Mouse (Mus musculus): ENCODE results near the gene Prss43. TPM values are rescaled to one million over a fixed set of nuclear protein-coding genes. Genes with fewer than 3 reads are reported as not detected.
"Not testable (repeated sequence)": the region's sequence is repeated elsewhere in the genome, so short reads cannot be mapped to it uniquely, and the experiment has no call there.

Prss43 gene
- not detected for total RNA-seq (2021)
- long read RNA-seq, experiment 1 = 0 reads
- long read RNA-seq, experiment 2 = 0 reads

DNA sequence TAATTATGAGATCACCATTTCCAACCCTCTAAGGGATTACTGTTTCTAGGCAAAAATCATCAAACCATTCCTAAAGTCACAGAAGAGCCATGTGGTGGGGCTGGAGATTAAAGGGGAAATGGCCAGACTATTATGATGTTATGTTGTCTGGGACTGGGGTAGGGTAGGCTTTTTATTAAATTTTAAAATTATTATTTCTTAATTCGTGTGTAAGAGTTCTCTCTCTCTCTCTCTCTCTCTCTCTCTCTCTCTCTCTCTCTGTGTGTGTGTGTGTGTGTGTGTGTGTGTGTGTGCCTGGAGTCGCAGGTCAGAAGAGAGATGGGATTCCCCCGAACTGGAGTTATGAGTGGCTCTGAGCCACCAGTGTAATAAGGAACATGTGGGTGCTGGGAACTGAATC is at the start of gene Prss43:
Prss43 (plus strand) TSS at position 301 of the 400 bp plus-strand sequence.
- no peak for DNase-seq
- intact Hi-C loops (cut with DNase I; ENCODE audit: low total_unique reads) = no loop called here

DNA sequence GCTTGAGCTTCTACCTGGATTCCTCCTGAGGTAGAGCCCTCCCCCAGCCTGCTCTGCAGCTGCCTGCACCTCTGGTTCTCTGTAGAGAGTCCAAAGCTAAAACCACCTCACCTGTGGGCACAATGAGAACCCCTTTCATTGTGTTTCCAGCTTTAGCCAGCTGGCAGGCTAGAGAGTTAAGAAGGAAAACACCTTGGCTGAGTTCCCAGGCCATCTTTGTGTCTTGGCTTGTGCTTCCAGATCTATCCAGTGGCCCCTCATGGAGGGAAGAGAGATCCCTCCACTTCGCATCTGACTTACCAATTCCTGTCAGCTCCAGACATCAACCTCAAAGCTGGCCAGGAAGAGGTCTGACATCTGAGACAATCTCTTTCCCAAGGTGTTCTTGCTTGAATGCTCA is 48.4 kb upstream of the Prss43 start:
- DNase-seq = no peak
- intact Hi-C loops (cut with DNase I; ENCODE audit: low total_unique reads) = loop anchor here (5.0 kb wide), 2 partner anchors 51 to 94 kb away; no protein-coding TSS in a partner anchor

DNA sequence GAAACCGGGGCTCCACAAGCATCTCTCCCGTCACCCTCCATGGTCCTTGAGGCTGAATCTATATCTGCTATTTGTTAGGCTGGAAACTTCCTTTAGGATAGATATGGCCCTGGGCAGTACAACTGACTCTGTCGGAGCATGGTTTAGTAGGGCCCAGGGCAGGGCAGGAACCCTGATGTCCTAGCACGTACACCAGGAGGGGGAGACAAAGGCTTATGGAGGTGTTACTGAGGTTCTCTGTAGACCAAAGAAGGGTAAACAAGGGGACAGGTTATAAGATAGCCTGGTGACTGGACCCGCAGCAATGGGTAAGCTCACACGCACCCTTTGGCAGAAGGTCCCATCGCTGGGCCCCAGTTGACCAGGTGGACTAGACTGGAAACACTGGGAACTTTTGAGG is 47.9 kb upstream of the Prss43 start:
- no peak for DNase-seq
- intact Hi-C loops (cut with DNase I; ENCODE audit: low total_unique reads) = loop anchor here (5.0 kb wide), 2 partner anchors 51 to 94 kb away; no protein-coding TSS in a partner anchor

DNA sequence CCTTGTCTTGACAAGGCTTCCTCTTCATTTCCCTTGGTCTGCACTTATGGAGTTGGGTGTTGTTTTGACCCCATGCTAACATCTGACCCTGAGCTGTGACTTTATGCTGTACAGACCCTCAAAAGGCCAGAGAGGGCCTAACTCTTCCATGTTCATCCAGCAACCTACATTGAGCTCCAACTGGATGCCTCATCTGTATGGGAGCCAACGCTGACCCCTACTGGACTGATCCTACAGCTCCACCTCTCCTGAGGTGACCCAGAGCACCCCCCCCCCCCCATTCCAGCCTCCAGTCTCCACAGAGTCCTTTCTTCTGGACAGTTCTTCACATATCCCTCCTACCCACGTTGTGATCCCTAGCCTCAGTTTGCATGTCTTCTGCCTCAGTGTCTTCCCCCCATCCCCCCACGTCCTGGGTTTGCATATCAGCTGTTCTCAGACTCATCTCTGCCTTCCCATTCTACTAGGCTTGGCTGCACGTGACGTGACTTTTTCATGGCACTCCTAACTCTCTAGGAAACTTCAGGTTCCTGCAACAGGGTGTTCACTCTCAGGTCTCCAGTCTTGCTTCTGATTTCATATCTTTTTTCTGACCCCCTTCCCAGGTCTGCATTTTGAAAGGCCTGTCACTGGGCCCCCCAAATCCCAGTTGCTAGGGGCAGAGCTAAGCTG is 47.1 kb upstream of the Prss43 start:
- no peak for DNase-seq
- intact Hi-C loops (cut with DNase I; ENCODE audit: low total_unique reads) = loop anchor here (5.0 kb wide), 2 partner anchors 52 to 93 kb away; no protein-coding TSS in a partner anchor

DNA sequence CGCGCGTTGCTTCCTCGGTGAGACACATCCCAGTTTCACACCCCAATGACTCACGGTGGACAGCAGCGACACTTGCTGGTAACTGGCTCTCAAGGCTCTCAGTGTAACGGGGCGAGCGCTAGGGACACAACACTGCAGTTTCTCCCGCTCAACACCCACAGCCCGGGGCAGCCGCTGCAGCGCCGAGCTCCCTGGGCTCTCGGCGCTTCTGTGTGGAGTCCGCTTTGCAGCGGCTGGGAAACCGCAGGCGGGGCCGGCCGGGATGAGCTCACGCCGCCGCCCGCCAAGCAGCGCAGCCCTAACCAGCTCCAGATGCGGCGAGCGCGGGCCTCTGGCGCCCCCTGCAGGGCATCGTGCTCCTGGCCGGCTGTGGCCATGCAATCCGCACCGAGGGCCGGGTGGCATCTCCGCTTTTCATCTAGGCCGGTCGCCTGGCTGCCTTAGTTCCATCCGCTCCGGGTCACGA is 45.2 kb upstream of the Prss43 start:
- intact Hi-C loops (cut with DNase I; ENCODE audit: low total_unique reads) = loop anchor here (5.0 to 10.0 kb wide), 2 partner anchors 64 to 146 kb away; no protein-coding TSS in a partner anchor
- peak; percentile 96 for DNase-seq

DNA sequence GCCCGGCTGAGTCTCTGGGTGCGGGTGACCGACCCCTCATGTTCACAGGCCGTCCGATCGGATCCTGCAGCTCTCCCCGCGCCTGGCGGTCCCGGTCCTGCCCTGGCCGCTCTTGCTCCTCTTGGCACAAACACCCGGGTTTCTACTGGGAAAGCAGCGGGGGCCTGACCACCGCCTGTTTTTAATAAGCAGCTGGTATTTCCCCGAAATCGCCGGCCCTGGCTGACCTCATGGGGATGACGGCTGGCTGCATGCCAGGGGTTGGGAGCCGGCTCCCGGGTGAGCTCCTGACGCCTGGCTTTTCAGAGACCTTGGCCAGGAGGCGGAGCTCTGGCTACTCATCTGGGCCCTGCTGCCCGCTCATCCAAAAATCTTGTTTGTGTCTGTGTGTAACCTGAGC is 44.8 kb upstream of the Prss43 start:
- DNase-seq = peak; percentile 93
- intact Hi-C loops (cut with DNase I; ENCODE audit: low total_unique reads) = loop anchor here (5.0 to 10.0 kb wide), 2 partner anchors 64 to 147 kb away; no protein-coding TSS in a partner anchor

DNA sequence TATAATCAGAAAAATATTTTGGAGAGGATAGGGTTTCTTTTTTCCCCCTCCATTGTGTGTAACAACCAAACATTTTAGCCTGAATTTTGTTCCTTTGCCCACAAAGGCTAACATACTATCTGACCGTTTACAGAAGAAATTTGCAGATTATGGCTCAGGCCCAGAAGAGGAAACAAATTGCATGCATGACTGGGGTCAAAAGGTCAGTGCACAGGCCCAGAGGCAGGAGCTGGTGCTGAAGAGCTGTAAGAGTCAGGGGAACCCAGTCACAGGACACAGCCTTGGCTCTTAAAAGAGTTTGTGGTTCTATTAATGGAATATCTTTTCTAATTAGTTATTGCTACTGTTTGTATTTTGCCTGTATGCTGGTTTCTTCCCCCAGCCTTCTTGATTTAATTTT is 42.9 kb upstream of the Prss43 start:
- intact Hi-C loops (cut with DNase I; ENCODE audit: low total_unique reads) = loop anchor here (5.0 to 10.0 kb wide), 2 partner anchors 66 to 149 kb away; no protein-coding TSS in a partner anchor
- no peak for DNase-seq

DNA sequence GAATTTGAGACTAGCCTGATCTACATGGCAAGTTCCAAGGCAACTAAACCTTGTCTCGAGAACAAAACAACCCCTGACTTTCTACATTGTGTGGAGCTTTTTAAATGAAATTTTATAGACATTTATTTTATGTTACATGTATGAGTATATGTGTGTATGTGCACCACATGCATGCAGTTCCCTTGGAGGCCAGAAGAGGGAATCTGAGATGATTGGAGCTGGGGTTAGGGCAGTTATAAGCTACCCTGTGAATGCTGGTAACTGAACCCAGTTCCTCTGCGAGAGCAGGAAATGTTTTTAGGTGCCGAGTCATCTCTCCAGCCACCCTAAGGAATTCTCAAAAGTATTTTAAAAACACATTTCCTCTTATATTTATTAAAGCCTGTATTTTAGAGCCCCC is 38.3 kb upstream of the Prss43 start:
- no peak for DNase-seq
- intact Hi-C loops (cut with DNase I; ENCODE audit: low total_unique reads) = loop anchor here (10.0 kb wide), 1 partner anchor 153 kb away; no protein-coding TSS in a partner anchor

DNA sequence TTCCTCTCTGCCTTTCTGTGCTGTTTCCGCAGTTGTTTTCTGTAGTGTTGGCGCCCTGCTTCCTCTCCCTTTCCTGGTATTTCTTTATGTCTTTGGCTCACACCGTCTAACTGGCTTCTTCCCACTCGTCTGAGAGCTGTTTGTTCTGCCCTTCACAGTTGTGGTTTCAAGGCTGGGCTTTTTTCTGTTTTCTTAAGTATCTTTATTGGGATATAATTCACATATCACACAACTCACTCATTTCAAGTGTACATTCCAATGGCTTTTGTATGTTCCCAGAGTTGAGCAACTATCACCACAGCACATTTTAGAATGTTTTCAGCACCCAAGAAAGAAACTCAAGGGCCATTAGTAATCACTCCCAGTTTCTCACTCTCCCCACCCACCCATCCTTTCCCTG is 36.0 kb upstream of the Prss43 start:
- no peak for DNase-seq
- intact Hi-C loops (cut with DNase I; ENCODE audit: low total_unique reads) = no loop called here

DNA sequence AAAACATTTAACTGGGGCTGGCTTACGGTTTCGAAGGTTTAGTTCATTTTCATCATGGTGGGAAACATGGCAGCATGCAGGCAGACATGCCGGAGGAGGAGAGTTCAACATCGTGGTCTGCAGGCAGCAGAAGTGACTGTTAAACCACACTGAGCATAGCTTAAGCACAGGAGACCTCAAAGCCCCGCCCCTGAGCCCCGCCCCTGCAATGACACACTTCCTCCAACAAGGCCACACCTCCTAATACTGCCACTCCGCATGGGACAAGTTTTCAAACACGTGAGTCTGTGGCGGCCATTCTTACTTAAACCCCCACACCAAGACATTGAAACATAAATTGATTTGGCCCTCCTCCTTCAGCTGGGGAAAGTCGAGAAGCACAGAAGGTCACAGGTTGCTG is 29.5 kb upstream of the Prss43 start:
- intact Hi-C loops (cut with DNase I; ENCODE audit: low total_unique reads) = no loop called here
- DNase-seq = no peak

DNA sequence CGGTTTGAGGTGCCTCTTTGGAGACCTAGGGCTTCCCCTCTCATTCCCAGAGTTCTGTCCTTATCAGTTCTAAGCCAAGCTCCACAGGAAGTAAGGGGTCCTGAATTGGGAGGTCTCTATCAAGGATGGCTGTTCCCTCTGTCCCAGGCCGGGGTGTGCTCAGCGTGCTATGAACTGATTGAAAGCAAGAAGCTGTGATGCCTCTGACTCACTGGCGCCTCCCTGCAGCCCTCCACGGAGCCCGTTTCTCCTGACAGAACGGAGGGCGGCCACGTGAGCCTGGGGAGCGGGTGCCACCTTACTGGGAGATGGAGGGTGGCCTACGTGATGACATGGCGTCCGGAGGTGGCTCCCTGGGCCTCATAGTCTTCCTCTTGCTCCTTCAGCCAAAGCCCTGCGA is 28.6 kb upstream of the Prss43 start, which contains the start of gene Prss42:
Prss42 (plus strand) TSS at position 301 of the 400 bp plus-strand sequence.
- intact Hi-C loops (cut with DNase I; ENCODE audit: low total_unique reads) = no loop called here
- no peak for DNase-seq

DNA sequence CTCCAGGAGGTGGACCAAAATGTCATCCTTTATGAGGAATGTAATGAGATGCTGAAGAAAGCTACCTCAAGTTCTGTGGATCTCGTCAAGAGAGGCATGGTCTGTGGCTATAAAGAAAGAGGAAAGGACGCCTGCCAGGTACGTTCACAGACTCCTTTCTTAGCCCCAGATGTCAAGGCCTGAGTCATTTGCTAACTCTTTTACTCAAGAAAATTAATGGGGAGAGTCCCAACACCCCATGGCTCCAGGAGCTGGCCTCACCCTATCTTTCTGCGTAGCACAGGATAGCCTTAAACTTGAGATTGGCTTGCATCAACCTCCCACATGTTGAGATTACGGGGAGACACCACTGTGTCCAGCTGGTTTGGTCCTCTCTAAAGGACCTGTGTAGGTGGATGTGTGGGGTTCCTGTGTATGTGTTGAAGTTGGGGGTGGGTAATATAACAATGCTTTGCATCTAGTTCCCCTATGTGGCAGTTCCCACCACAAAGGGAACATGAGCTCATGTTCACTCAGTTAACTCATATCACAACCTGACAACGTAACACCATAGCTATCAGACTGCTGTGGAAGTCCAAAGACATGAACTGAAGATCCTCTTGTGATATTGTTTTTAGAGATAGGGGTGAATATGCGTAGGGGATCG is 25.5 kb upstream of the Prss43 start:
- intact Hi-C loops (cut with DNase I; ENCODE audit: low total_unique reads) = no loop called here
- DNase-seq = no peak

DNA sequence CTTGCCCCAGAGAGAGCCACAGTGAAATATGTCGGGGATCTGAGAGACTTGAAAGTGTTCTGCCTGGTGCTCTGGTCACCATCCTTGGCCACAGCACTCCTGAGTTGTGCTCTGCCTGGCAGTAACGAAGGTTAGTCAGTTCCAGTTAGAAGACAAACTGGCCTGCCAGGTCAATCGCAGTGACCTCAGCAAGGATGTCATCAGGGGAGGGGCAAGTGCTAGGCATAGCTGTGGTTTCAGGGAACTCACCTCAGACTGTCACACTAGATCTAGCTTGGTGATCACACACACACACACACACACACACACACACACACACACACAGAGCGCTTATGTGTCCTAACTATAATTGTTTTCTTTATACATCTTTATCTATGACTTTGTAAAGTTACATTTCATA is 23.2 kb upstream of the Prss43 start:
- no peak for DNase-seq
- intact Hi-C loops (cut with DNase I; ENCODE audit: low total_unique reads) = no loop called here

DNA sequence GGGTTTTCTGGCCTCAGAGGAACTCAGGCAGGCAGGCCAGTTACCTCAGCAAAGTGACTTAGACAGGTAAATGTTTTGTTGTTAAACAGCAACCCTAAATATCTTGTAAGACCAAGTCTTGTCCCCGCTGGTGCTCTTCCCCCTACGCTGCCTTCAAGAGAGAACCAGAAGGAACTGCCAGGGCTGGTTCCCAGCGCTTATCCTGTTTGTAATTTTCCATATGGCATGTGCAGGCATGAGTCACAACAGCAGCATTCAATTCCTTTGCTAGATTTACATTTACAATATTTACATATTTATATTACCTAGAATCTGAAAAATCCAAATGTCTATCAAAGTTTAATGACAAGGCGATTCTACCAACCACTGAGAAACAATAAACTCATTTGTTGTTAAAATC is 16.4 kb upstream of the Prss43 start:
- DNase-seq = no peak
- intact Hi-C loops (cut with DNase I; ENCODE audit: low total_unique reads) = no loop called here

DNA sequence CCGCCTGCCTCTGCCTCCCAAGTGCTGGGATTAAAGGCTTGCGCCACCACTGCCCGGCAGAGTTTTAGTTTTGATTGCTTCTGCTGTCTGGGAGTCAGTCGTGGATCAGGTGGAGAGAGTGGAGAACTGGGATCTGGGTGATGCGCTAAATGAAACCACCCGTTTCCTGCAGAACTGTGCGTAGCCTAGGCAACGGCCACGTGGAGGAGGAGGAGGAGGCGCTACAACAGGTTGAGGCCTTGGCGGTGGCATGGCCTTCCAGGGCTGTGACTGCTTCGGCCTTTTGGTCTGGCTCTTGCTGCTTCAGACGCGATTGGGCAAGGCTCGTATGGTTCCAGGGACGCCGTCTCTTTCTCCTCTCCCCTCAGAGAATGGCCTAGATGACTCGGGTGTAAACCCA is 12.7 kb upstream of the Prss43 start, which contains the start of gene Prss44:
Prss44 (plus strand) TSS at position 206 of the 400 bp plus-strand sequence.
- intact Hi-C loops (cut with DNase I; ENCODE audit: low total_unique reads) = no loop called here
- DNase-seq = no peak

DNA sequence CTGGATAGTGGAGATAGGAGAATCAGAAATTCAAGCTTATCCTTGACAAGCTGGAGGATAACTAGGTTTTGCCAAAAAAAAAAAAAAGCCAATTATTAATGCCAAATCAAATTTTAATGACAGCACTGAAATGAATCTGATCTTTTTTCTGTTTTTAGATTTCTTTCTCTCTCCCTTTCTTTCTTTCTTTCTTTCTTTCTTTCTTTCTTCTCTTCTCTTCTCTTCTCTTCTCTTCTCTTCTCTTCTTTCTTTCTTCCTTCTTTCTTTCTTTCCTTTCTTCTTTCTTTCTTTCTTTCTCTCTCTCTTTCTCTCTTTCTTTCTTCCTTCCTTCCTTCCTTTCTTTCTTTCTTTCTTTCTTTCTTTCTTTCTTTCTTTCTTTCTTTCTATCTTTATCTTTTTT is 5.9 kb upstream of the Prss43 start:
- DNase-seq; intact Hi-C loops (cut with DNase I; ENCODE audit: low total_unique reads): not testable (repeated sequence)

DNA sequence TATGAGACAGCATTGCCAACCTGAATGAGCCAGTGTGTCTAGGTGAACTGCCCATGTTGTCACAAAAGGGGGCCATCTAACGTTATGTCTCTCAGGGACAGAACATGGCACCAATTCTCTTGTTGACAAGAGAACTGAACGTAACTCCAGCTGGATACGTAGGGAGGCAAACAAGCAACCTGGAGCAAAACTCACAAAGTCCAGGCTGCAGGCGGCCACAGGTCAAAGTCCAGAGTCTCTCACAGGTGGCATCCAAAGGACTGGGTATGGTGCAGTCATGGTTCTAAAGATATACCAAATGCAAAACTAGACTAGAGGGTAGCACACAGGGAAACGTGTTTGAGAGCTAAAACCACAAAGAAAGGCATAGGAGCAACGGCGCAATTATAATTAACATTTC is 5.1 kb upstream of the Prss43 start:
- DNase-seq = no peak
- intact Hi-C loops (cut with DNase I; ENCODE audit: low total_unique reads) = no loop called here

DNA sequence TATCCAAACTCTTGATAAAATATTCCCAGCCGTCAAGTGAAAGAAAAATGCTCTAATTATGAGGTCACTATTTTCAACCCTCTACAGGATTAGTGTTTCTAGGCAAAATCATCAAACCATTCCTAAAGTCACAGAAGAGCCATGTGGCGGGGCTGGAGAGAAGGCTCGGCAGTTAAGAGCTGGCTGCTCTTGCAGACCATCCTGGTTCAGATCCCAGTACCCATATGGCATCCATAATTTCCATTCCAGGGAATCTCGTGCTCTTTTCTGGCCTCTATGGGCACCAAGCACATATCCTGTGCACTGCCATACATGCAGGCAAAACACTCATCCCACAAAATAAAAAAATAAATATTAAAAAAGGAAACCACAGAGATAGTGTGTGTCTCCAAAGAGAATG is 1.1 kb upstream of the Prss43 start:
- DNase-seq = no peak
- intact Hi-C loops (cut with DNase I; ENCODE audit: low total_unique reads) = no loop called here

DNA sequence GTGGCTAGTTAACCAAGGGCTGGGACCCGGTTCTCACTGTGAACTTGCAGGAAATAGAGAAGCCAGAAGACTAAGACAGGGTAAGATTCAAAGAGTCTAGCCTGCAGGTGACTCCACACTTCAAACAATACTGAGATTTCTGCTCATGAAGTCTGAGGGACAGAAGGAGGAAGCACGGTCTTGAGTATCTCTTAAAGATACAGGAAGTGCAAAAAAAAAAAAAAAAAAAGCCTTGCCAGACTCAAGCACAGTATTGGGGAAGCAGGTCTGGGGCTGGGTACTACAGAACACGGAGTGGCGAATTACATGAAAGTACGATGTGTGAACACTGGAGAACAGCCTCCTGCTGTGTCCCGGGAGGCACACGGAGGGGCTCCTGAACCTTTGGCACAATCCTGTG is 658 bp upstream of the Prss43 start:
- no peak for DNase-seq
- intact Hi-C loops (cut with DNase I; ENCODE audit: low total_unique reads) = no loop called here

DNA sequence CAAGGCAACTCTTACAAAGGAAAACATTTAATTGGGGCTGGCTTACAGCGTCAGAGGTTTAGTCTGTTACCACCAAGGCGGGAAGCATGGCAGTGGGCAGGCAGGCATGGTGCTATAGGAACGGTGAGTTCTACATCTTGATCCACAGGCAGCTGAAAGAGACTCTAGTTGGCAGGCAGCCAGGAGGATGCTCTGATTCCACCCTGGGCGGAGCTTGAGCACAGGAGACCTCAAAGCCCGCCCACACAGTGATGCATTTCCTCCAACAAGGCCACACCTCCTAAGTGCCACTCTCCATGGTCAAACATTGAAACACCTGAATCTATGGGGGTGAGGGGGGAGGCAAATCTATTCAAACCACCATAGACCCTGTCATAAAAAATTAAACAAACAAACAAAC is 6.5 kb downstream of the Prss43 start:
- no peak for DNase-seq
- intact Hi-C loops (cut with DNase I; ENCODE audit: low total_unique reads) = no loop called here

DNA sequence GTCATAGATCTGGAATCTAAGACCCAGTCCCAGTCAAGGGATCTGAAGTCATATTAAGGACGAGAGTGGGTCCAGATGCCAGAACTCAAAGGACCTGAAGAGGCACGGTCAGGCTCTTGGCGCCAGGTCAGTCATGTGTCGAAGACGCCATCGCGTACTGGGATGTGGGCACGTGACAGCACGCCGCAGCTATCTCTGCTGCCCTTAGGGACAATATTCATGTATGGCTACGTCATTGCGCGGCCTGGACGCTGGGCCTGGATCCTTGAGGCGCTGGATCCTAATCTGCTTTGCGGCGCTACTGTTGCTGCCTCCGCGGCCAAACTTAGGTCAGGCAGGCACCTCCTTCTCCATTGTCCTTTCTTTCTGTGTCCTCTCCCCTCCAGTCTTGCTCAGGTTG is 7.9 kb downstream of the Prss43 start, which contains the start of gene Prss45:
Prss45 (plus strand) TSS at position 178 of the 400 bp plus-strand sequence.
- intact Hi-C loops (cut with DNase I; ENCODE audit: low total_unique reads) = no loop called here

More for the DNA sequence above, 7.9 kb downstream of the Prss43 start, which contains the start of gene Prss45:
- DNase-seq = no peak
